In the genomic region with DNA sequence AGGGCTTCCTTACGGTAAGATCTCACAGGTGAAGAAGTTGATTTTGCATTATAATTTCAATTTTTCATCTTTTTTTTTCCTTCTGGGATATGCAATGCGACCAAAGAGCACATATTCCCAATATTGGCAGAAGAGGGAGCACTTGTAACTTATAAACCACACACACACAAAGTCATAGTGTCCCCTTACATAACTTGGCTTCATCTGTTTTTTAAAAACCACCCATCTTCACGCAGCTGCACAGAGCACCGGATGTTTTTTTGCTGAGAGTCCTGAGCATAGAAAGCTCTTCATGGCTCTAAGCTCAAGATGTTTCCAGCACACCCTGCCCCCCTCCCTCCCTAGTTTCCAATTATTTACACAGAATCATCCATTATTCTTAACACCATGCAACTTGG, we compare ENCODE assay signal across 10 mouse cellular contexts.
A peak's percentile ranks its signal among the peaks of the same experiment; 100 is the strongest.
DNase-seq lines count a peak whose midpoint lies in the region; ATAC-seq and TF ChIP-seq lines count a peak whose summit lies in the region.
"Had no signal": no experiment of that assay in that cellular context is flagged by ENCODE, and none has a peak within 500 bp of the region (broad histone marks: within the 10 kb centered on the region; RNA-seq: fewer than 3 reads in every experiment).

No protein-coding gene starts in this region.

- peak; percentile 57 for DNase-seq in kidney, adult 2 months
- DNase-seq in 3T3-L1 (ENCODE audit: low read depth, low spot score) (peak; percentile 66), Patski (ENCODE audit: low read depth, low spot score) (no peak)
- peak; percentile 37 for DNase-seq in kidney, postnatal 10 days
- no peak for DNase-seq in urinary bladder, postnatal 36 days (ENCODE audit: low spot score in 2 of 2)
- DNase-seq in spleen, postnatal 4 days (ENCODE audit: low spot score in 2 of 2), result no peak

- H3K9ac ChIP-seq in kidney, embryonic 15.5 days, result no peak overlapping the region
- H3K9ac ChIP-seq in hindbrain, embryonic 12.5 days, result no peak overlapping the region
- H3K9ac ChIP-seq: limb, embryonic 12.5 days; neural tube, embryonic 15.5 days had no signal

- 58% methylated on average over 4 of the region's 4 CpGs for WGBS in kidney, adult 2 months
- WGBS in kidney, embryonic 15.5 days, result 62% methylated on average over 4 of the region's 4 CpGs
- WGBS in hindbrain, embryonic 12.5 days, result 80% methylated on average over 4 of the region's 4 CpGs

- H3K9me3 ChIP-seq in kidney, embryonic 15.5 days (replicated peaks), result no peaks in the 10 kb centered on the region
- H3K9me3 ChIP-seq in hindbrain, embryonic 12.5 days (replicated peaks), result no peaks in the 10 kb centered on the region
- H3K9me3 ChIP-seq: limb, embryonic 12.5 days; neural tube, embryonic 15.5 days had no signal

- POLR2A ChIA-PET in Patski (lab: Charles Lee), result no interaction called here

- no peaks in the 10 kb centered on the region for H3K36me3 ChIP-seq in kidney, adult 2 months (ENCODE audit: control insufficient read depth, insufficient read depth, low read length)
- H3K36me3 ChIP-seq in kidney, embryonic 15.5 days, result no peaks in the 10 kb centered on the region
- no peaks in the 10 kb centered on the region for H3K36me3 ChIP-seq in hindbrain, embryonic 12.5 days
- H3K36me3 ChIP-seq: limb, embryonic 12.5 days; neural tube, embryonic 15.5 days had no signal

- H3K27me3 ChIP-seq in kidney, adult 2 months (replicated peaks; ENCODE audit: control insufficient read depth, insufficient read depth, low read length), result no peaks in the 10 kb centered on the region
- H3K27me3 ChIP-seq in kidney, embryonic 15.5 days, result no peaks in the 10 kb centered on the region
- no peaks in the 10 kb centered on the region for H3K27me3 ChIP-seq in Patski
- no peaks in the 10 kb centered on the region for H3K27me3 ChIP-seq in hindbrain, embryonic 12.5 days
- H3K27me3 ChIP-seq: limb, embryonic 12.5 days; neural tube, embryonic 15.5 days had no signal

- no peaks in the 10 kb centered on the region for H3K4me1 ChIP-seq in kidney, adult 2 months (ENCODE audit: control insufficient read depth, insufficient read depth, low read length)
- H3K4me1 ChIP-seq in kidney, embryonic 15.5 days, result peaks cover 7% of the 10 kb centered on the region; the same call in 1 of the 2 replicates
- H3K4me1 ChIP-seq in hindbrain, embryonic 12.5 days, result no peaks in the 10 kb centered on the region
- H3K4me1 ChIP-seq: neural tube, embryonic 15.5 days had no signal

- CTCF ChIA-PET in Patski (lab: Charles Lee), result interaction anchor here (0.8 to 2.0 kb wide), 7 partner anchors 8 to 389 kb away, joined by 3 to 6 read pairs (median 3); no protein-coding TSS in a partner anchor

- no peak for TF ChIP-seq POLR2A in kidney, adult 2 months (IDR thresholded peaks at IDR 0.05; ENCODE audit: low read depth, low read length)

- ATAC-seq in kidney, embryonic 15.5 days (replicated peaks; ENCODE audit: low FRiP score), result no peak
- ATAC-seq in Patski, result no peak
- no peak for ATAC-seq in hindbrain, embryonic 12.5 days (ENCODE audit: low FRiP score)

- in situ Hi-C loops in Patski (cut with MboI; ENCODE audit: low pct_unique_long_range_greater_than_20kb), result no loop called here

- H3K27ac ChIP-seq in kidney, adult 2 months (ENCODE audit: insufficient read depth, low read depth, low read length), result peak overlapping the region; percentile 81; the same call in 1 of the 2 replicates
- no peak overlapping the region for H3K27ac ChIP-seq in kidney, embryonic 15.5 days
- no peak overlapping the region for H3K27ac ChIP-seq in hindbrain, embryonic 12.5 days
- H3K27ac ChIP-seq: limb, embryonic 12.5 days; neural tube, embryonic 15.5 days had no signal

- no peak overlapping the region for H3K4me3 ChIP-seq in kidney, adult 2 months (ENCODE audit: insufficient read depth, low read depth, low read length)
- H3K4me3 ChIP-seq in kidney, embryonic 15.5 days (replicated peaks), result no peak overlapping the region
- no peak overlapping the region for H3K4me3 ChIP-seq in hindbrain, embryonic 12.5 days
- H3K4me3 ChIP-seq: limb, embryonic 12.5 days; neural tube, embryonic 15.5 days had no signal

- H3K4me2 ChIP-seq in kidney, embryonic 15.5 days, result no peak overlapping the region
- H3K4me2 ChIP-seq in hindbrain, embryonic 12.5 days (replicated peaks), result no peak overlapping the region
- H3K4me2 ChIP-seq: limb, embryonic 12.5 days; neural tube, embryonic 15.5 days had no signal

- no peak for TF ChIP-seq CTCF in kidney, adult 2 months (conservative IDR thresholded peaks at IDR 0.05; ENCODE audit: insufficient read depth, insufficient read length, low read depth, low read length)
- TF ChIP-seq CTCF in Patski (IDR thresholded peaks at IDR 0.05), result peak; percentile 44

Comparison
In these comparisons a context has a peak if more than half of its experiments do, and no peak if none do; other contexts are left out.
1. DNase-seq: peak in kidney, adult 2 months (single experiment), 3T3-L1 (single experiment) and kidney, postnatal 10 days (single experiment); none in Patski (single experiment), urinary bladder, postnatal 36 days (0 of 2) and spleen, postnatal 4 days (0 of 2).